Mouse (Mus musculus): ENCODE results near the gene Gm4969. TPM values are rescaled to one million over a fixed set of nuclear protein-coding genes. Genes with fewer than 3 reads are reported as not detected.
A peak's percentile ranks its signal among the peaks of the same experiment; 100 is the strongest.
"Not testable (repeated sequence)": the region's sequence is repeated elsewhere in the genome, so short reads cannot be mapped to it uniquely, and the experiment has no call there.

Gene Gm4969
- polyA plus RNA-seq, 2 experiments from 2014 or later: not detected

DNA sequence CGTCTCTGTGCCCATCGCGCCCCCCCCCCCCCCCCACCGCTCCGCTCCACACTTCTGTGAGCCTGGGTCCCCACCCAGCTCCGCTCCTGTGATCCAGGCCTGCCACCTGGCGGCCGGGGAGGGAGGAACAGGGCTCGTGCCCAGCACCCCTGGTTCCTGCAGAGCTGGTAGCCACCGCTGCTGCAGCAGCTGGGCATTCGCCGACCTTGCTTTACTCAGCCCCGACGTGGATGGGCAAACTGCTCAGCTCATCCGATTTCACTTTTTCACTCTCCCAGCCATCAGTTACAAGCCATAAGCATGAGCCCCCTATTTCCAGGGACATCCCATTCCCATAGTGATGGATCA, 25.0 kb downstream of the Gm4969 start:
- peak; percentile 69 for ATAC-seq

DNA sequence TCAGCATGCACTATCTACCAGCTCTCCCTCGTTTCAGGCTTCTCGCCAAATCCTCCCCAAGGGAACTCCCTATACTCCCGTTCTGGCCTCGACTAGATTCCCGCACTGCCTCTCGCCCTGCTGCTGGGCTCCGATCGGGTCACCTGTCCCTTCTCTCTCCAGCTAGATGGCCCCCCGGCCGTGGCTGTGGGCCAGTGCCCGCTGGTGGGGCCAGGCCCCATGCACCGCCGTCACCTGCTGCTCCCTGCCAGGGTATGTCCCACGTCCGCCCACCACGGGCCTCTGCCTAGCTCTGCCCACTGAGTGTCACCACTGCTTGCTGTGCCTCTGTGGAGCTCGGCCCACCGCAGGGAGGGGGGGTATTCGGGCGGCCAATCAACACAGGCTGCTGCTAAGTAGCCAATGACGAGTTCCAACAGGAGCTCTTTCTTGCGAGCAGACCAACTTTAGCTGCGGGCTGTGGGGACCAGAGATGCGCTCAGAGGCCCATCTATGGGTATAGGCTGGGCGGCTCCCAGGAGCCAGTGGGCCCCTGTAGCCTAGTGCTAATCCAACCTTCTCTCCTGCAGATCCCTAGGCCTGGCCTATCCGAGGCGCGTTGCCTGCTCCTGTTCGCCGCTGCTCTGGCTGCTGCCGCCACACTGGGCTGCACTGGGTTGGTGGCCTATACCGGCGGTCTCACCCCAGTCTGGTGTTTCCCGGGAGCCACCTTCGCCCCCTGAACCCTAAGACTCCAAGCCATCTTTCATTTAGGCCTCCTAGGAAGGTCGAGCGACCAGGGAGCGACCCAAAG, 25.6 kb downstream of the Gm4969 start:
- ATAC-seq: no peak

DNA sequence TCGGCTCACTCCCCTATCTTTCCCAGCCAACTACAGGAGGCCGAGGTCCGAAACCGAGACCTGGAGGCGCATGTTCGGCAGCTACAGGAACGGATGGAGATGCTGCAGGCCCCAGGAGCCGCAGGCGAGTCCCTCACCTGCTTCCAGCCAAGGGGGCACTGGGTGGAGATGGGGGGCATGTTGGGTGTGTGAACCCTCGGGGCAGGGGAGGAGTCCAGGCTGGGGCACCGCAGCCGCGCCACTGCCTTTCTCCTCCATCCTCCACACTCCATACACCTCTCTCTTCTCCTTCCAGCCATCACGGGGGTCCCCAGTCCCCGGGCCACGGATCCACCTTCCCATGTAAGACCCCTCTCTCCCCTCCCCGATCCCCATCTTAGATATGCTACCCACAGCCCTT, 26.3 kb downstream of the Gm4969 start:
- no peak for ATAC-seq

DNA sequence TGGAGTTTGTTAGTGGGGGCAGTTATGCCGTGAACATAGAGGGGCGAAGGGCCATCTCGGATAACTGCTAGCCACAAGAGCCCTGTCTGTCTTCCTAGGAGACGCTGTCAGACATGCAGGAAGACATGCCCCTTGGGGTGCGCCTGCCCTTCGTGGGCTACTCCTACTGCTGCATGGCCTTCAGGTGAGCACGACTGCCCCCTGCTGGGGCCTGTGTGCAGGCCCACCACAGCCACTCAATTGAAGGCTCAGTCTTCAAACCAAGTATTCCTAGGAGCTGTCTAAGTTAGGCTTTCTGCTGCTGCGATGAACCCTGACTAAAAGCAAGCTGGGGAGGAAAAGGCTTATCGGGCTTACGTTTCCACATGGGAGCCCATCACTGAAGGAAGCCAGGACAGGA, 29.4 kb downstream of the Gm4969 start:
- ATAC-seq: peak; percentile 31

- no peak for ATAC-seq
Observed at GRCm38 (mm10) chr7:19086760-19087159, 31.4 kb downstream of the Gm4969 start.

DNA sequence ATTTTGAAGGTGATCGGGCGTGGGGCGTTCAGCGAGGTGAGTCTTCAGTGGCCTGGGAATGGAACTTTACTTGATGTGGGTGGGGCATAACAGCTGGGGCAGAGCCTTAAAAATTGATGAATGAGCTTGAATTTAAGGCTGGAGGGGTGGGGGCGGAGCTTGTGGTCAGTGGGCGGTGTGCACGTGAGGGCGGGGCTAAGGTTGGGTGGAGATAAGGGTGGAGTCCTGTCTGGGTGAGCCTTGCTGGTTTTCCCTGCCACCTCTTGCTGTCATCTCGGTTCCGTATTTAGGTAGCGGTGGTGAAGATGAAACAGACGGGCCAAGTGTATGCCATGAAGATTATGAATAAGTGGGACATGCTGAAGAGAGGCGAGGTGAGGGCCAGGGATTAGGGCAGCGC, 32.1 kb downstream of the Gm4969 start:
- ATAC-seq: no peak

DNA sequence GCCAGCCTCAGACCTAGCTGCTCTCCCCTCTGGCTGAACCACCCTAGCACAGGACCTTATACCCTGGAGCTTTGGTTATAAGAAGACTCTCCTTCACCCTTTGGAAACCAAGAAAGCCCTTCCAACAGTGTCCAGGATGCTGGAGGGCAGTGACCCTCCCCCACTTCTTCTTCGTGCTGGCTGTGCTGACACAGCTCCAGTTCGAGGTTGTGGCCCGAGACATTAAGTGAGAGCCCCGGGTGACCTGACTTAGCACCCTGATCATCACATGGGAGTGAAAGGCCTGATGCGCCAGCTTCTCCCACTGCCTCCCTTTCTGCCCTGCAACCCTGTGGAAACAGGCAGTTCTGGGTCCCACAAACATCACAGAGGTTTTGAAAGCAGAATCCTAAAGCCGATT, 32.7 kb downstream of the Gm4969 start:
- no peak for ATAC-seq

- no peak for ATAC-seq
Observed at GRCm38 (mm10) chr7:19084921-19085473, 33.2 kb downstream of the Gm4969 start.

DNA sequence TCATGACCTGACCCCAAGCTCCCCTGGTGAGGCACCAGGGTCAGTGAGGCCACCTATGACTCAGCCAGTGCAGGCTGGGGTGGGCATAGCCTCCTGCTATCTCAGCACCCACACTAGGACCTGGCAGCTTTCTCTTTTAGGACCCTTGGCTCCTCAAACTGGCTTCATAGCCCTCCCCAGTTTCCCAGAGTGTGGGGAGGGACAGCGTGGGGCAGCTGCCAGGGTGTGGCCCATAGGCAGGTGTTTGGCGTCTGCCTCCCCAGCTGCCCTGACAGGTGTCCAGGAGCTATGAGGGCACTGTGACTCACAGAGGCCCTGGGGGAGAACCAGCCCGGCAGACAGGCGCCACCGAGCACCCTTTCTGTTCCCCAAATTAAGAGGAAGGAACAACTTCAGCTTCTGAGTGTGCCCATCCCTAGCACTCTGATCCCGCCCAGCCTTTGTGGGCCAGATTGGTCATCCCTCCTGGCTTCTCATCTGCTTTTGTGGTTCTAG, 33.8 kb downstream of the Gm4969 start:
- no peak for ATAC-seq

- ATAC-seq: no peak
Observed at GRCm38 (mm10) chr7:19083701-19084100, 34.5 kb downstream of the Gm4969 start, which contains the start of gene Dmpk. Gene Dmpk, plus strand, starts transcription at chr7:19083849.

DNA sequence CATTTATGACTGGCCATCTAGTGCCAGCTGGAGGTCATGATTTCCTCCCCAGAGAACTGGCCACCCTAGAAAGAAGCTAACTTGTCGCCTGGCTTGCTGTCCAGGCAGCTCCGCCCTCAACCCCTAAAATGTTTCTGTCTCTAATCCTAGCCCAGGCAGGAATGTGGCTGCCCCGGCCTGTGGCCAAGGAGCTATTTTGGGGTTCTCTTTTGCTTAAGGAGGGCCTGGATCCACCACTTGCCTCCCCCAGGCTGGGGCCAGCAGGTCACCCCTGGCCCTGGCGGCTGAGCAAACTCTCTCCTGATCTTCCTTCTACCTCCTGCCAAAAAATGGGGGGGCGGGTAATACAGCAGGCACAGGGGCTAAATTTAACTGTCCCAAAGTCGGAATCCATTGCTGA, 35.1 kb downstream of the Gm4969 start:
- ATAC-seq: no peak

DNA sequence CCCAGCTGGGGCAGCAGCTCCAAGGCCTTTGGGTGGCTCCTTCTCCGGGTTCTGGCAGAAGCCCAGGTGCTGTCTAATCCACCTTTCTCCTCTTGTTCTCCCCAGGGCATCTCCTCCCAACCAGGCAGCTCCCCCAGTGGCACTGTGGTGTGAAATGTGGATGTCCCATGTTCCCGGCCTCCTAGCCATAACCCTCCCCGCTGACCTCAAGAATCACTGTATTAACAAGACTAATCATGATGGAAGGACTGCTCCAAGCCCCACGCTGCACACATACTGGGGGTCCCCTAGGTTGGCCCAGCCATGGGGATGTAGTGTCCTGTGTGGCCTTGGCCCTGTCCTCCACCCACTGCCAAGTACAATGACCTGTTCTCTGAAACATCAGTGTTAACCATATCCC, 36.0 kb downstream of the Gm4969 start:
- ATAC-seq: no peak

GRCm38 (mm10) chr7:19080451-19080950, 37.7 kb downstream of the Gm4969 start:
- no peak for ATAC-seq

GRCm38 (mm10) chr7:19078732-19079131, 39.4 kb downstream of the Gm4969 start:
- ATAC-seq: no peak

DNA sequence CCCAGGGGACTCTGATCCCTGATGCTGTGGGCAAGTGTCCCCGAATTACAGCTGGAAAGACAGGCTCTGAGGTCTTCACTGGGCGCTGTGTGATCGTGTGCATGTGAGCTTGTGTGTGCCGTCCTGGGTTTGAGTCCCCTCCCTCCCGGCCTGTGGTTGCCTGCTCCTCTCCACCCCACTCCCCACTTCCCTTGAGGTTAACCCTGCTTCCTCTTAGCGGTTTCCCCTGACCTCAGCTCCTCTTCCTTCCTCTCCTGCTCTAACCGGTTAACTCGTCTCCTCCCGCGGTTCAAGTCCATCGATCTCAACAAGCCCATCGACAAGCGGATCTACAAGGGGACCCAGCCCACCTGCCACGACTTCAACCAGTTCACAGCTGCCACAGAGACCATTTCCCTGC, 40.4 kb downstream of the Gm4969 start:
- peak; percentile 83 for ATAC-seq

DNA sequence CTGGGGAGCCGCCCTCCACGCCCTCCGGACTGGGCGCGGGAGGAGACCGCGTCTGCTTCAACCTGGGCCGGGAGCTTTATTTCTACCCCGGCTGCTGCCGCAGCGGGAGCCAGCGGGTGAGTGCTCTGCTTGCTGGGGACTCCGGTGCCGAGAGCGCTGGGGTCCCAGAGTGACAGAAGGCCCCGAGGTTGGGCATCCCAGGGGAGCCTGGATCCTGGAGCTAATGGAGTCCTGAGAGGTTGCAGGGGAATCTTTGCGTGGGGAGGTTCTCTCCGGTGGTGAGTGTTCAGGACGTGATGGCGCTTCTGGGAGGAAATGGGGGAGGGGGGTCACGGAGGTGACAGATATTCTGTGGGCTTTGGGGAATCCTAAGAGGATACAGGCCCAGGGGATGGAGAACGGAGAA, 41.6 kb downstream of the Gm4969 start:
- ATAC-seq: peak; percentile 25

GRCm38 (mm10) chr7:19075723-19076585, 42.2 kb downstream of the Gm4969 start, which contains the start of gene Dmwd:
Gene Dmwd, plus strand, starts transcription at chr7:19076227.
- peak; percentile 42 for ATAC-seq

- ATAC-seq: no peak
Observed at GRCm38 (mm10) chr7:19075231-19075630, 42.9 kb downstream of the Gm4969 start.

GRCm38 (mm10) chr7:19074494-19074893, 43.7 kb downstream of the Gm4969 start:
- ATAC-seq: no peak

- ATAC-seq: no peak
Observed at GRCm38 (mm10) chr7:19073504-19073903, 44.7 kb downstream of the Gm4969 start.

GRCm38 (mm10) chr7:19071024-19071423, 47.1 kb downstream of the Gm4969 start:
- ATAC-seq: not testable (repeated sequence)

- no peak for ATAC-seq
Observed at GRCm38 (mm10) chr7:19069500-19069899, 48.7 kb downstream of the Gm4969 start.

DNA sequence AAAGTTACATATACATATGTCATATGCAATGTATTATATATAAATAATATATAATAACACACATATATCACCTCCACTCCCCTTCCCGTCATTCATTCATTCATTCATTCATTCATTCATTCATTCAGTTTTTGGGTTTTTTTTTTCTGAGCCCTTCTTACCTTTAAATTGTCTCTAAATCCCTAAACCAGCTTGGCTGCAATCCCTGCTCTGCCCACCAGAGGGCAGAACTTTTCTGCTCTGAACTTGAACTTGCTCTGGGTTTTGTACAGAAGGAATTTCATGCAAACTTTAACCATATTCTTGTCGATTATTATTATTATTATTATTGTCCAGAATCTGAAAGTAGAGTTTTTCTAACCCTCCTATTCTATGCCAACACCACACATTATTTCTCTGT, 49.5 kb downstream of the Gm4969 start:
- ATAC-seq: peak; percentile 51
